Mouse (Mus musculus) heart, embryonic 12.5 days (tissue): ENCODE results near the gene Rab26. TPM values are rescaled to one million over a fixed set of nuclear protein-coding genes. Genes with fewer than 3 reads are reported as not detected.

Source experiments
- ATAC-seq: fragments of 200-750 bp; cut with Nextera tagmentation; 2 replicates; pipeline ENCODE4 v1.8.0; 2017; ENCODE audit warnings: moderate TSS enrichment, moderate library complexity; ENCODE audit not compliant: insufficient number of reproducible peaks, low FRiP score
- H3K27ac ChIP-seq: fragments of 300-500 bp; sonication (generic); 2 replicates; pipeline ENCODE4 v1.5.1; 2016; ENCODE audit warnings: mild to moderate bottlenecking, moderate library complexity; ENCODE audit not compliant: poor library complexity, severe bottlenecking
- H3K27me3 ChIP-seq: fragments of 300-500 bp; sonication (generic); replicated peaks from 2 replicates; pipeline ENCODE4 v1.6.1; 2016; ENCODE audit warnings: mild to moderate bottlenecking, moderate library complexity
- H3K36me3 ChIP-seq: fragments of 300-500 bp; sonication (generic); 2 replicates; pipeline ENCODE4 v1.6.1; 2016; ENCODE audit warnings: mild to moderate bottlenecking, moderate library complexity
- H3K4me1 ChIP-seq: fragments of 300-500 bp; sonication (generic); replicated peaks from 2 replicates; pipeline ENCODE4 v1.6.1; 2016; ENCODE audit warnings: mild to moderate bottlenecking
- H3K4me2 ChIP-seq: fragments of 300-500 bp; sonication (generic); 2 replicates; pipeline ENCODE4 v1.6.1; 2016; ENCODE audit warnings: mild to moderate bottlenecking, moderate library complexity
- H3K4me3 ChIP-seq: fragments of 300-500 bp; sonication (generic); 2 replicates; pipeline ENCODE4 v1.5.1; 2016; ENCODE audit warnings: mild to moderate bottlenecking
- H3K9ac ChIP-seq: fragments of 300-500 bp; sonication (generic); 2 replicates; pipeline ENCODE4 v1.6.1; 2016; ENCODE audit warnings: mild to moderate bottlenecking, moderate library complexity
- H3K9me3 ChIP-seq: fragments of 300-500 bp; sonication (generic); replicated peaks from 2 replicates; pipeline ENCODE4 v1.6.1; 2016; ENCODE audit warnings: mild to moderate bottlenecking, moderate library complexity
- WGBS: fragments of 180-500 bp; shearing (Covaris S2); methylation state at CpG from one replicate; pipeline ENCODE4 v1.1.7; 2016; 5-methylcytosine and 5-hydroxymethylcytosine counted together
- polyA plus RNA-seq: library from polyadenylated mRNA; unstranded; fragments of >200 nt; fragmentation: Nextera tagmentation; extraction: Ambion mirVana; gene quantifications from 2 replicates; pipeline ENCODE4 v1.2.1, GENCODE M21; 2016

Rab26 gene
- polyA plus RNA-seq, 1 experiment from 2014 or later = 1.2 TPM

GRCm38 (mm10) chr17:24546234-24546633 is 12.2 kb upstream of the Rab26 start:
- 66% methylated on average over 3 of the region's 3 CpGs for WGBS
- H3K4me3 ChIP-seq = no peak overlapping the region
- H3K9ac ChIP-seq = no peak overlapping the region
- peaks cover 5% of the 10 kb centered on the region; the same call in 1 of the 2 replicates for H3K27me3 ChIP-seq
- no peak overlapping the region for H3K4me2 ChIP-seq
- ATAC-seq = no peak
- no peak overlapping the region for H3K27ac ChIP-seq
- H3K4me1 ChIP-seq = peaks cover 15% of the 10 kb centered on the region
- H3K36me3 ChIP-seq = no peaks in the 10 kb centered on the region
- H3K9me3 ChIP-seq = no peaks in the 10 kb centered on the region

GRCm38 (mm10) chr17:24545247-24545646 is 11.2 kb upstream of the Rab26 start:
- H3K27me3 ChIP-seq = peaks cover 5% of the 10 kb centered on the region; the same call in 1 of the 2 replicates
- H3K9ac ChIP-seq = no peak overlapping the region
- H3K4me2 ChIP-seq = no peak overlapping the region
- no peak for ATAC-seq
- no peak overlapping the region for H3K4me3 ChIP-seq
- WGBS = 81% methylated on average over 2 of the region's 2 CpGs
- H3K36me3 ChIP-seq = no peaks in the 10 kb centered on the region
- H3K27ac ChIP-seq = no peak overlapping the region
- no peaks in the 10 kb centered on the region for H3K9me3 ChIP-seq
- peaks cover 8% of the 10 kb centered on the region; the same call in 1 of the 2 replicates for H3K4me1 ChIP-seq

GRCm38 (mm10) chr17:24544613-24545012 is 10.6 kb upstream of the Rab26 start:
- WGBS = 14% methylated on average over 12 of the region's 12 CpGs
- H3K27me3 ChIP-seq = peaks cover 5% of the 10 kb centered on the region; the same call in 1 of the 2 replicates
- no peak for ATAC-seq
- peak overlapping the region; percentile 41 for H3K4me2 ChIP-seq
- no peaks in the 10 kb centered on the region for H3K9me3 ChIP-seq
- peak overlapping the region; percentile 5; the same call in 1 of the 2 replicates for H3K9ac ChIP-seq
- no peaks in the 10 kb centered on the region for H3K36me3 ChIP-seq
- peak overlapping the region; percentile 4; the same call in 1 of the 2 replicates for H3K4me3 ChIP-seq
- no peak overlapping the region for H3K27ac ChIP-seq
- peaks cover 8% of the 10 kb centered on the region; the same call in 1 of the 2 replicates for H3K4me1 ChIP-seq

GRCm38 (mm10) chr17:24540375-24540774 is 6.4 kb upstream of the Rab26 start:
- H3K36me3 ChIP-seq = no peaks in the 10 kb centered on the region

GRCm38 (mm10) chr17:24538950-24539349 is 4.9 kb upstream of the Rab26 start:
- H3K36me3 ChIP-seq = no peaks in the 10 kb centered on the region
- H3K9ac ChIP-seq = no peak overlapping the region
- no peak overlapping the region for H3K4me2 ChIP-seq
- no peaks in the 10 kb centered on the region for H3K9me3 ChIP-seq
- WGBS = 61% methylated on average over 8 of the region's 8 CpGs
- no peak overlapping the region for H3K27ac ChIP-seq
- H3K4me1 ChIP-seq = no peaks in the 10 kb centered on the region
- no peak overlapping the region for H3K4me3 ChIP-seq
- H3K27me3 ChIP-seq = no peaks in the 10 kb centered on the region
- ATAC-seq = no peak

More at GRCm38 (mm10) chr17:24540375-24540774, 6.4 kb upstream of the Rab26 start:
- H3K4me1 ChIP-seq = no peaks in the 10 kb centered on the region
- ATAC-seq = peak; percentile 42; the same call in 1 of the 2 replicates
- no peaks in the 10 kb centered on the region for H3K9me3 ChIP-seq
- no peak overlapping the region for H3K4me3 ChIP-seq
- 7% methylated on average over 3 of the region's 3 CpGs for WGBS
- no peak overlapping the region for H3K27ac ChIP-seq
- H3K4me2 ChIP-seq = no peak overlapping the region
- H3K9ac ChIP-seq = no peak overlapping the region
- peaks cover 5% of the 10 kb centered on the region; the same call in 1 of the 2 replicates for H3K27me3 ChIP-seq

- 53% methylated on average over 3 of the region's 3 CpGs for WGBS
- Histone ChIP-seq H3K4me2 (no peak overlapping the region), H3K9ac (no peak overlapping the region), H3K4me3 (no peak overlapping the region), H3K4me1 (peaks cover 11% of the 10 kb centered on the region), H3K27ac (no peak overlapping the region), H3K27me3 (no peaks in the 10 kb centered on the region), H3K36me3 (no peaks in the 10 kb centered on the region), H3K9me3 (no peaks in the 10 kb centered on the region)
- no peak for ATAC-seq
Observed at GRCm38 (mm10) chr17:24537536-24537935, 3.5 kb upstream of the Rab26 start.

GRCm38 (mm10) chr17:24535300-24535699 is 1.3 kb upstream of the Rab26 start:
- Histone ChIP-seq H3K9me3 (no peaks in the 10 kb centered on the region), H3K36me3 (peaks cover 8% of the 10 kb centered on the region), H3K9ac (no peak overlapping the region), H3K27ac (no peak overlapping the region), H3K4me1 (peaks cover 29% of the 10 kb centered on the region), H3K4me2 (no peak overlapping the region), H3K27me3 (no peaks in the 10 kb centered on the region), H3K4me3 (no peak overlapping the region)
- no peak for ATAC-seq
- 37% methylated on average over 5 of the region's 5 CpGs for WGBS

- Histone ChIP-seq H3K9ac (peak overlapping the region; percentile 66), H3K9me3 (no peaks in the 10 kb centered on the region), H3K36me3 (peaks cover 20% of the 10 kb centered on the region), H3K27ac (no peak overlapping the region), H3K4me1 (peaks cover 46% of the 10 kb centered on the region), H3K4me2 (peak overlapping the region; percentile 93), H3K4me3 (peak overlapping the region; percentile 44), H3K27me3 (no peaks in the 10 kb centered on the region)
- peak; percentile 73 for ATAC-seq
- 7% methylated on average over 53 of the region's 53 CpGs for WGBS
Observed at GRCm38 (mm10) chr17:24533099-24533992, 664 bp downstream of the Rab26 start.

GRCm38 (mm10) chr17:24532045-24532444 is 2.0 kb downstream of the Rab26 start:
- no peak overlapping the region for H3K4me3 ChIP-seq
- no peaks in the 10 kb centered on the region for H3K27me3 ChIP-seq
- no peak overlapping the region for H3K4me2 ChIP-seq
- 67% methylated on average over 7 of the region's 7 CpGs for WGBS
- H3K27ac ChIP-seq = no peak overlapping the region
- peaks cover 46% of the 10 kb centered on the region for H3K4me1 ChIP-seq
- no peak for ATAC-seq
- no peaks in the 10 kb centered on the region for H3K9me3 ChIP-seq
- peaks cover 20% of the 10 kb centered on the region for H3K36me3 ChIP-seq
- 0 out of 2 replicates have a peak overlapping the region, but pooled peaks have one; percentile 27 for H3K9ac ChIP-seq

- Histone ChIP-seq H3K9ac (0 out of 2 replicates have a peak overlapping the region, but pooled peaks have one; percentile 19), H3K4me1 (peaks cover 56% of the 10 kb centered on the region)
- 69% methylated on average over 3 of the region's 3 CpGs for WGBS
Observed at GRCm38 (mm10) chr17:24531064-24531463, 2.9 kb downstream of the Rab26 start.

GRCm38 (mm10) chr17:24530361-24531050 is 3.5 kb downstream of the Rab26 start:
- Histone ChIP-seq H3K4me2 (peak overlapping the region; percentile 89; the same call in 1 of the 2 replicates), H3K4me1 (peaks cover 61% of the 10 kb centered on the region), H3K36me3 (peaks cover 20% of the 10 kb centered on the region), H3K27me3 (no peaks in the 10 kb centered on the region), H3K4me3 (0 out of 2 replicates have a peak overlapping the region, but pooled peaks have one; percentile 79), H3K27ac (no peak overlapping the region), H3K9me3 (no peaks in the 10 kb centered on the region), H3K9ac (peak overlapping the region; percentile 87)
- no peak for ATAC-seq
- WGBS = 48% methylated on average over 8 of the region's 8 CpGs

More at GRCm38 (mm10) chr17:24531064-24531463, 2.9 kb downstream of the Rab26 start:
- Histone ChIP-seq H3K27me3 (no peaks in the 10 kb centered on the region), H3K27ac (no peak overlapping the region), H3K4me2 (no peak overlapping the region), H3K36me3 (peaks cover 20% of the 10 kb centered on the region), H3K4me3 (no peak overlapping the region), H3K9me3 (no peaks in the 10 kb centered on the region)
- no peak for ATAC-seq
